18 mouse cellular contexts compared by ENCODE assay signal in the genomic region with DNA sequence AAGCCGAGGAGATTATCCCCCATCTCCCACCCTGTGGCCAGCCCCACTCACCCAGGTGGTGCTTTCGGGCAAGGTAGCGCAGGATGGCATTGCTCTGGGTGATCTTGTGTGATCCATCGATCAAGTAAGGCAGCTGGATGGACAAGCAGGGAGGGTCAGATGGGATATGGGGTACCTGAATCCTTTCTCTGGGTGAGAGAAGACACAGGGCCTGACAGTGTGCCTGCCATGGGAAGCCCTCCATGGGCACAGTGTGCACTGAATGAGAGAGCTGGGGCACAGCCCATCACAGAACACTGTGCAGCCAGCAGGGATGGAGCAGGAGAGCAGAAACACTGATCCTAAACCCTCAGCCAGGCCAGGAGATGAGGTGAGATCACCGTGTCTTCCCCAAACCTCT. TPM values are rescaled to one million over a fixed set of nuclear protein-coding genes. Genes with fewer than 3 reads are reported as not detected.
DNase-seq lines count a peak whose midpoint lies in the region; ATAC-seq and TF ChIP-seq lines count a peak whose summit lies in the region.
"Not testable (repeated sequence)": the region's sequence is repeated elsewhere in the genome, so short reads cannot be mapped to it uniquely, and the experiment has no call there.
"Had no signal": no experiment of that assay in that cellular context is flagged by ENCODE, and none has a peak within 500 bp of the region (broad histone marks: within the 10 kb centered on the region; RNA-seq: fewer than 3 reads in every experiment).

No protein-coding gene starts in this region.

- H3K4me1 ChIP-seq in embryonic facial prominence, embryonic 13.5 days = peaks cover 15% of the 10 kb centered on the region
- not testable (repeated sequence) for H3K4me1 ChIP-seq in forebrain, postnatal 0 days (ENCODE audit: insufficient read depth)
- H3K4me1 ChIP-seq in hindbrain, embryonic 10.5 days (replicated peaks) = peaks cover 30% of the 10 kb centered on the region
- peaks cover 24% of the 10 kb centered on the region for H3K4me1 ChIP-seq in intestine, embryonic 16.5 days (ENCODE audit: control insufficient read depth, insufficient read depth, low read length)
- H3K4me1 ChIP-seq in limb, embryonic 13.5 days = peaks cover 14% of the 10 kb centered on the region
- peaks cover 26% of the 10 kb centered on the region for H3K4me1 ChIP-seq in liver, postnatal 0 days (ENCODE audit: insufficient read depth)
- H3K4me1 ChIP-seq in midbrain, embryonic 16.5 days (ENCODE audit: control insufficient read depth, insufficient read depth, low read length) = peaks cover 18% of the 10 kb centered on the region
- peaks cover 16% of the 10 kb centered on the region; the same call in 1 of the 2 replicates for H3K4me1 ChIP-seq in stomach, embryonic 15.5 days

- 88% methylated on average over 5 of the region's 5 CpGs for WGBS in embryonic facial prominence, embryonic 13.5 days
- WGBS in forebrain, postnatal 0 days = 86% methylated on average over 5 of the region's 5 CpGs
- 93% methylated on average over 5 of the region's 5 CpGs for WGBS in hindbrain, embryonic 10.5 days
- WGBS in intestine, embryonic 16.5 days = 77% methylated on average over 5 of the region's 5 CpGs
- 90% methylated on average over 5 of the region's 5 CpGs for WGBS in limb, embryonic 13.5 days
- WGBS in liver, postnatal 0 days (ENCODE audit: insufficient replicate concordance) = 75% methylated on average over 5 of the region's 5 CpGs
- 84% methylated on average over 5 of the region's 5 CpGs for WGBS in midbrain, embryonic 16.5 days
- 83% methylated on average over 5 of the region's 5 CpGs for WGBS in stomach, embryonic 15.5 days

- H3K4me3 ChIP-seq in embryonic facial prominence, embryonic 13.5 days; forebrain, postnatal 0 days (ENCODE audit: low read depth, low read length); midbrain, embryonic 16.5 days (ENCODE audit: low read depth, low read length): not testable (repeated sequence)
- H3K4me3 ChIP-seq in hindbrain, embryonic 10.5 days = peak overlapping the region; percentile 55; the same call in 1 of the 2 replicates
- peak overlapping the region; percentile 53 for H3K4me3 ChIP-seq in intestine, embryonic 16.5 days (ENCODE audit: low read length)
- H3K4me3 ChIP-seq in limb, embryonic 13.5 days = peak overlapping the region; percentile 48; the same call in 1 of the 2 replicates
- peak overlapping the region; percentile 50; the same call in 1 of the 2 replicates for H3K4me3 ChIP-seq in liver, postnatal 0 days (ENCODE audit: low read depth, low read length)
- peak overlapping the region; percentile 45 for H3K4me3 ChIP-seq in stomach, embryonic 15.5 days (replicated peaks)

- not testable (repeated sequence) for H3K27me3 ChIP-seq in embryonic facial prominence, embryonic 13.5 days; forebrain, postnatal 0 days (ENCODE audit: insufficient read depth, low read length); hindbrain, embryonic 10.5 days (ENCODE audit: insufficient read depth, poor library complexity, severe bottlenecking); intestine, embryonic 16.5 days (replicated peaks; ENCODE audit: control insufficient read depth, insufficient read depth, low read length); limb, embryonic 13.5 days; liver, postnatal 0 days (ENCODE audit: insufficient read depth, low read length); midbrain, embryonic 16.5 days (ENCODE audit: control insufficient read depth, insufficient read depth, low read depth, low read length); stomach, embryonic 15.5 days (replicated peaks)

- H3K9me3 ChIP-seq in embryonic facial prominence, embryonic 13.5 days; forebrain, postnatal 0 days (ENCODE audit: low read length); hindbrain, embryonic 10.5 days; intestine, embryonic 16.5 days (ENCODE audit: control insufficient read depth, low read length); limb, embryonic 13.5 days; liver, postnatal 0 days (ENCODE audit: low read length); midbrain, embryonic 16.5 days (replicated peaks; ENCODE audit: control insufficient read depth, low read length, poor library complexity, severe bottlenecking); stomach, embryonic 15.5 days: not testable (repeated sequence)

- DNase-seq in forebrain, postnatal 0 days; hindbrain, embryonic 10.5 days (ENCODE audit: low spot score); liver, postnatal 0 days: not testable (repeated sequence)

- H3K4me2 ChIP-seq in embryonic facial prominence, embryonic 13.5 days = peak overlapping the region; percentile 82
- peak overlapping the region; percentile 70 for H3K4me2 ChIP-seq in forebrain, postnatal 0 days (ENCODE audit: low read depth)
- H3K4me2 ChIP-seq in intestine, embryonic 16.5 days (ENCODE audit: low read depth, low read length) = peak overlapping the region; percentile 72
- H3K4me2 ChIP-seq in limb, embryonic 13.5 days (replicated peaks) = peak overlapping the region; percentile 82
- peak overlapping the region; percentile 73 for H3K4me2 ChIP-seq in liver, postnatal 0 days (ENCODE audit: low read depth, low read length)
- peak overlapping the region; percentile 63 for H3K4me2 ChIP-seq in midbrain, embryonic 16.5 days (ENCODE audit: low read length)
- H3K4me2 ChIP-seq in stomach, embryonic 15.5 days = peak overlapping the region; percentile 79

- peak overlapping the region; percentile 40; the same call in 1 of the 2 replicates for H3K9ac ChIP-seq in embryonic facial prominence, embryonic 13.5 days
- H3K9ac ChIP-seq in forebrain, postnatal 0 days; limb, embryonic 13.5 days; stomach, embryonic 15.5 days: not testable (repeated sequence)
- peak overlapping the region; percentile 72; the same call in 1 of the 2 replicates for H3K9ac ChIP-seq in intestine, embryonic 16.5 days (ENCODE audit: low read depth, low read length)
- H3K9ac ChIP-seq in liver, postnatal 0 days (replicated peaks) = peak overlapping the region; percentile 68
- 0 out of 2 replicates have a peak overlapping the region, but pooled peaks have one; percentile 20 for H3K9ac ChIP-seq in midbrain, embryonic 16.5 days (ENCODE audit: low read depth, low read length)

- H3K36me3 ChIP-seq in embryonic facial prominence, embryonic 13.5 days; forebrain, postnatal 0 days (ENCODE audit: insufficient read depth); hindbrain, embryonic 10.5 days; intestine, embryonic 16.5 days (ENCODE audit: control insufficient read depth, insufficient read depth, low read length); limb, embryonic 13.5 days; liver, postnatal 0 days (replicated peaks; ENCODE audit: insufficient read depth, low read length); midbrain, embryonic 16.5 days (ENCODE audit: control insufficient read depth, insufficient read depth, low read length); stomach, embryonic 15.5 days: not testable (repeated sequence)

- H3K27ac ChIP-seq in embryonic facial prominence, embryonic 13.5 days; forebrain, postnatal 0 days (ENCODE audit: low read depth, low read length); intestine, embryonic 16.5 days (ENCODE audit: low read length); limb, embryonic 13.5 days; midbrain, embryonic 16.5 days (ENCODE audit: low read length); stomach, embryonic 15.5 days: not testable (repeated sequence)
- H3K27ac ChIP-seq in hindbrain, embryonic 10.5 days = peak overlapping the region; percentile 23; the same call in 1 of the 2 replicates
- 0 out of 2 replicates have a peak overlapping the region, but pooled peaks have one; percentile 22 for H3K27ac ChIP-seq in liver, postnatal 0 days (ENCODE audit: low read depth)

- TF ChIP-seq EP300 in liver, postnatal 0 days (IDR thresholded peaks at IDR 0.05; ENCODE audit: low read depth) = not testable (repeated sequence)

- TF ChIP-seq CTCF in forebrain, postnatal 0 days (IDR thresholded peaks at IDR 0.05; ENCODE audit: low read depth); liver, postnatal 0 days (IDR thresholded peaks at IDR 0.05; ENCODE audit: low read depth): not testable (repeated sequence)

- not testable (repeated sequence) for ATAC-seq in embryonic facial prominence, embryonic 13.5 days (ENCODE audit: insufficient number of reproducible peaks, insufficient read depth, low FRiP score, low TSS enrichment, low read depth); forebrain, postnatal 0 days; intestine, embryonic 16.5 days; limb, embryonic 13.5 days (ENCODE audit: low FRiP score, low read depth); liver, postnatal 0 days; midbrain, embryonic 16.5 days; stomach, embryonic 15.5 days (ENCODE audit: insufficient read depth, low FRiP score, low read depth)

RNA-seq across cellular contexts. Expression of gene Gstm1, which starts 1.3 kb away (rescaled TPM):
- 83.2 and 113 TPM in 2 replicates for polyA plus RNA-seq in embryonic facial prominence, embryonic 13.5 days (2015; fragmentation: Nextera tagmentation; extraction: Ambion mirVana)
- 57.9 and 58.1 TPM in 2 replicates for total RNA-seq in forebrain, postnatal 0 days (2014; rRNA removed)
- 190 and 241 TPM in 2 replicates for polyA plus RNA-seq in forebrain, postnatal 0 days (2015; fragmentation: Nextera tagmentation; extraction: Ambion mirVana)
- polyA plus RNA-seq in hindbrain, embryonic 10.5 days (2016; fragmentation: Nextera tagmentation; extraction: Ambion mirVana) = 38.6 and 44.4 TPM in 2 replicates
- polyA plus RNA-seq in intestine, embryonic 16.5 days (2015; fragmentation: Nextera tagmentation; extraction: Ambion mirVana) = 327 and 376 TPM in 2 replicates
- polyA plus RNA-seq in limb, embryonic 13.5 days (2015; fragmentation: Nextera tagmentation; extraction: Ambion mirVana) = 42.7 and 54.9 TPM in 2 replicates
- 188 and 211 TPM in 2 replicates for polyA plus RNA-seq in liver, postnatal 0 days (2015; fragmentation: Nextera tagmentation; extraction: Ambion mirVana)
- polyA plus RNA-seq in midbrain, embryonic 16.5 days (2015; fragmentation: Nextera tagmentation; extraction: Ambion mirVana) = 86.7 and 139 TPM in 2 replicates
- polyA plus RNA-seq in stomach, embryonic 15.5 days (2015; fragmentation: Nextera tagmentation; extraction: Ambion mirVana) = 546 and 570 TPM in 2 replicates

RNA-seq across cellular contexts. Expression of gene Gstm4, which starts 28.2 kb away (rescaled TPM):
- polyA plus RNA-seq in embryonic facial prominence, embryonic 13.5 days (2015; fragmentation: Nextera tagmentation; extraction: Ambion mirVana) = 15.0 and 15.8 TPM in 2 replicates
- total RNA-seq in forebrain, postnatal 0 days (2014; rRNA removed) = 5.5 and 5.6 TPM in 2 replicates
- polyA plus RNA-seq in forebrain, postnatal 0 days (2015; fragmentation: Nextera tagmentation; extraction: Ambion mirVana) = 20.7 and 22.9 TPM in 2 replicates
- 12.8 and 13.9 TPM in 2 replicates for polyA plus RNA-seq in hindbrain, embryonic 10.5 days (2016; fragmentation: Nextera tagmentation; extraction: Ambion mirVana)
- polyA plus RNA-seq in intestine, embryonic 16.5 days (2015; fragmentation: Nextera tagmentation; extraction: Ambion mirVana) = 47.9 and 49.2 TPM in 2 replicates
- polyA plus RNA-seq in limb, embryonic 13.5 days (2015; fragmentation: Nextera tagmentation; extraction: Ambion mirVana) = 14.6 and 15.4 TPM in 2 replicates
- 12.9 and 13.5 TPM in 2 replicates for polyA plus RNA-seq in liver, postnatal 0 days (2015; fragmentation: Nextera tagmentation; extraction: Ambion mirVana)
- polyA plus RNA-seq in midbrain, embryonic 16.5 days (2015; fragmentation: Nextera tagmentation; extraction: Ambion mirVana) = 22.2 and 23.1 TPM in 2 replicates
- 23.0 and 28.8 TPM in 2 replicates for polyA plus RNA-seq in stomach, embryonic 15.5 days (2015; fragmentation: Nextera tagmentation; extraction: Ambion mirVana)

RNA-seq across cellular contexts. Expression of gene Gstm2, which starts 30.2 kb away (rescaled TPM):
- 42.0 and 46.6 TPM in 2 replicates for polyA plus RNA-seq in embryonic facial prominence, embryonic 13.5 days (2015; fragmentation: Nextera tagmentation; extraction: Ambion mirVana)
- total RNA-seq in forebrain, postnatal 0 days (2014; rRNA removed) = 6.5 TPM in 2 replicates
- polyA plus RNA-seq in forebrain, postnatal 0 days (2015; fragmentation: Nextera tagmentation; extraction: Ambion mirVana) = 11.9 and 12.0 TPM in 2 replicates
- polyA plus RNA-seq in hindbrain, embryonic 10.5 days (2016; fragmentation: Nextera tagmentation; extraction: Ambion mirVana) = 20.7 and 25.7 TPM in 2 replicates
- polyA plus RNA-seq in intestine, embryonic 16.5 days (2015; fragmentation: Nextera tagmentation; extraction: Ambion mirVana) = 207 and 212 TPM in 2 replicates
- polyA plus RNA-seq in limb, embryonic 13.5 days (2015; fragmentation: Nextera tagmentation; extraction: Ambion mirVana) = 46.7 and 52.1 TPM in 2 replicates
- polyA plus RNA-seq in liver, postnatal 0 days (2015; fragmentation: Nextera tagmentation; extraction: Ambion mirVana) = 11.7 TPM in 2 replicates
- polyA plus RNA-seq in midbrain, embryonic 16.5 days (2015; fragmentation: Nextera tagmentation; extraction: Ambion mirVana) = 6.5 and 7.7 TPM in 2 replicates
- polyA plus RNA-seq in stomach, embryonic 15.5 days (2015; fragmentation: Nextera tagmentation; extraction: Ambion mirVana) = 173 and 200 TPM in 2 replicates
- total RNA-seq: neutrophil, adult 5-6 weeks had no signal

RNA-seq across cellular contexts. Expression of gene Gstm3, which starts 47.4 kb away (rescaled TPM):
- 0.28 TPM in 1 of 2 replicates, not detected in the other for polyA plus RNA-seq in embryonic facial prominence, embryonic 13.5 days (2015; fragmentation: Nextera tagmentation; extraction: Ambion mirVana)
- total RNA-seq in forebrain, postnatal 0 days (2014; rRNA removed) = not detected in 2 replicates
- polyA plus RNA-seq in forebrain, postnatal 0 days (2015; fragmentation: Nextera tagmentation; extraction: Ambion mirVana) = not detected in 2 replicates
- polyA plus RNA-seq in hindbrain, embryonic 10.5 days (2016; fragmentation: Nextera tagmentation; extraction: Ambion mirVana) = not detected in 2 replicates
- 160 and 183 TPM in 2 replicates for polyA plus RNA-seq in intestine, embryonic 16.5 days (2015; fragmentation: Nextera tagmentation; extraction: Ambion mirVana)
- polyA plus RNA-seq in limb, embryonic 13.5 days (2015; fragmentation: Nextera tagmentation; extraction: Ambion mirVana) = not detected in 2 replicates
- 1.9 and 2.0 TPM in 2 replicates for polyA plus RNA-seq in liver, postnatal 0 days (2015; fragmentation: Nextera tagmentation; extraction: Ambion mirVana)
- polyA plus RNA-seq in midbrain, embryonic 16.5 days (2015; fragmentation: Nextera tagmentation; extraction: Ambion mirVana) = not detected in 2 replicates
- 70.3 and 88.2 TPM in 2 replicates for polyA plus RNA-seq in stomach, embryonic 15.5 days (2015; fragmentation: Nextera tagmentation; extraction: Ambion mirVana)
- total RNA-seq: gastrocnemius, adult 8-10 months; heart, adult 8-10 months; heart, postnatal 4 days; layer of hippocampus, adult 18-20 months; left cerebral cortex, adult 18-20 months; neutrophil, adult 5-6 weeks had no signal
- polyA plus RNA-seq: C2C12; forebrain, embryonic 16.5 days; limb, embryonic 11.5 days; midbrain, embryonic 12.5 days had no signal
